In genomic region chr11:121380294-121380693, GRCm38 (mm10) we compare ENCODE assay signal across 8 mouse cellular contexts.
"Had no signal": no experiment of that assay in that cellular context is flagged by ENCODE, and none has a peak within 500 bp of the region (broad histone marks: within the 10 kb centered on the region; RNA-seq: fewer than 3 reads in every experiment).

No protein-coding gene starts in this region.

- DNase-seq: kidney, adult 9 months; kidney, postnatal 36 days; lung, embryonic 14.5 days; lung, postnatal 10 days; lung, postnatal 4 days; right cerebral cortex, adult 18-20 months; right cerebral cortex, postnatal 25 days; thymus, postnatal 4 days had no signal
